Mouse (Mus musculus): ENCODE measurements around the gene Galnt2. TPM values are rescaled to one million over a fixed set of nuclear protein-coding genes. Genes with fewer than 3 reads are reported as not detected.

The Galnt2 gene
- polyA plus RNA-seq, 1 experiment from 2014 or later = 60.5 TPM

DNA sequence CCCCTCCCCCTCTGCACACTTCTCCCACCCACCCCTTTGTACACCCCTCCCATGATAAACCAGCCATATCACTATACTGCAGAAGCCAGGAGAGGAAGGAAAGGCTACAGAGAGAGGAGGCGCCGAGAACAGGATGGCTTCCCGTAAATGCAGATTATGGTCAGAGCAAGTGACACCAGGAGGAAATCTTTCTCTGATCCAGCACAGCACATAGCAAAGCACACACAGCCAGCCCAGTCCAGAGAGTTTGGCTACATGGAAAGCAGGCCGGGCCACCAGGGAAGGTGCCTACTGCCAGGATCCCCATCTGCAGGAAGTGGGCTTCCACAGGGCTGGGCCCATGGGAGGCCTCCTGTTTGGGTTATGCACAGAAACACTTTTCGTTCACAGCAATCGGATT is 63.2 kb downstream of the Galnt2 start:
- H3K27ac ChIP-seq (replicated peaks in 1 of 2; ENCODE audit: control insufficient read depth in 1 of 2, insufficient read depth in 1 of 2, low read depth in 2 of 2, low read length in 2 of 2) = peak overlapping the region; percentile 65 to 67
- H3K9ac ChIP-seq (ENCODE audit: low read length) = no peak overlapping the region

DNA sequence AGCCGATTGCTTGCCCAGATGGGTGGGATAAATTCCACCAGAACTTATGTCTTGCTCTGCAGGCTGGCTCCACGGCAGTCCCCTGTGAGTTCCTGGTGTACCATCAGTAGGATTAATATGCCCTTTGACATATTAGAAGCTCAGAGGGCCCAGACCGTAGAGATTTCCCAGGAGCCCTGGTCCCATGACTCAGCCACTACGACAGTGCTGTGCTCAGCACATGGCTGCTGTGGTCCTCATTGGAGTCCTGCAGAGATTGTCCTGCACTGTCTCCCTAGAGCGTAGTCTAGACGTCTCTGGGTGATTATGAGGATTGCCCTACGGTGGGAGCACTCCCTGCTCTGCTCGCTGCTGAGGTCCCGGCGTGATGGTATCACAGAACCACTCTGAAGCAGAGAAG is 63.7 kb downstream of the Galnt2 start:
- 55% methylated on average over 10 of the region's 10 CpGs for WGBS
- peak overlapping the region; percentile 57 to 67 for H3K27ac ChIP-seq (replicated peaks in 1 of 2; ENCODE audit: control insufficient read depth in 1 of 2, insufficient read depth in 1 of 2, low read depth in 2 of 2, low read length in 2 of 2)

More for the DNA sequence above, 63.2 kb downstream of the Galnt2 start:
- no peak overlapping the region; the same call in 1 of the 2 replicates for H3K4me2 ChIP-seq (ENCODE audit: low read length)
- H3K4me1 ChIP-seq (ENCODE audit: control insufficient read depth in 2 of 2, insufficient read depth in 2 of 2, low read length in 2 of 2) = peaks cover 27 to 33% of the 10 kb centered on the region in 2 experiments
- H3K9me3 ChIP-seq (ENCODE audit: control insufficient read depth, low read length) = no peaks in the 10 kb centered on the region
- H3K27me3 ChIP-seq (ENCODE audit: control insufficient read depth, insufficient read depth, low read length) = no peaks in the 10 kb centered on the region
- 64% methylated on average over 6 of the region's 6 CpGs for WGBS
- H3K4me3 ChIP-seq (ENCODE audit: control insufficient read depth in 1 of 2, insufficient read depth in 1 of 2, low read depth in 1 of 2, low read length in 2 of 2) = no peak overlapping the region
- peak; percentile 59; the same call in 1 of the 2 replicates for ATAC-seq (ENCODE audit: insufficient number of reproducible peaks, insufficient read depth, low FRiP score, low read depth)
- 0 out of 2 replicates have a peak, but pooled peaks cover 8% of the 10 kb centered on the region for H3K36me3 ChIP-seq (ENCODE audit: control insufficient read depth, insufficient read depth, low read length)

GRCm38 (mm10) chr8:124295357-124295756 is 64.2 kb downstream of the Galnt2 start:
- Histone ChIP-seq H3K36me3 (ENCODE audit: control insufficient read depth, insufficient read depth, low read length) (0 out of 2 replicates have a peak, but pooled peaks cover 8% of the 10 kb centered on the region), H3K4me2 (ENCODE audit: low read length) (no peak overlapping the region), H3K9ac (ENCODE audit: low read length) (no peak overlapping the region), H3K4me3 (ENCODE audit: control insufficient read depth in 1 of 2, insufficient read depth in 1 of 2, low read depth in 1 of 2, low read length in 2 of 2) (no peak overlapping the region), H3K9me3 (ENCODE audit: control insufficient read depth, low read length) (no peaks in the 10 kb centered on the region), H3K4me1 (ENCODE audit: control insufficient read depth in 2 of 2, insufficient read depth in 2 of 2, low read length in 2 of 2) (peaks cover 27 to 33% of the 10 kb centered on the region in 2 experiments), H3K27ac (replicated peaks in 1 of 2; ENCODE audit: control insufficient read depth in 1 of 2, insufficient read depth in 1 of 2, low read depth in 2 of 2, low read length in 2 of 2) (peak overlapping the region; percentile 57 to 67; a peak in 3 of 4 replicates), H3K27me3 (ENCODE audit: control insufficient read depth, insufficient read depth, low read length) (no peaks in the 10 kb centered on the region)
- ATAC-seq (ENCODE audit: insufficient number of reproducible peaks, insufficient read depth, low FRiP score, low read depth) = no peak
- 76% methylated on average over 6 of the region's 6 CpGs for WGBS

More for the DNA sequence above, 63.7 kb downstream of the Galnt2 start:
- no peaks in the 10 kb centered on the region for H3K9me3 ChIP-seq (ENCODE audit: control insufficient read depth, low read length)
- peaks cover 27 to 33% of the 10 kb centered on the region in 2 experiments for H3K4me1 ChIP-seq (ENCODE audit: control insufficient read depth in 2 of 2, insufficient read depth in 2 of 2, low read length in 2 of 2)
- H3K4me3 ChIP-seq (ENCODE audit: control insufficient read depth in 1 of 2, insufficient read depth in 1 of 2, low read depth in 1 of 2, low read length in 2 of 2) = no peak overlapping the region
- ATAC-seq (ENCODE audit: insufficient number of reproducible peaks, insufficient read depth, low FRiP score, low read depth) = no peak
- no peaks in the 10 kb centered on the region for H3K27me3 ChIP-seq (ENCODE audit: control insufficient read depth, insufficient read depth, low read length)
- H3K36me3 ChIP-seq (ENCODE audit: control insufficient read depth, insufficient read depth, low read length) = 0 out of 2 replicates have a peak, but pooled peaks cover 8% of the 10 kb centered on the region
- H3K9ac ChIP-seq (ENCODE audit: low read length) = no peak overlapping the region
- H3K4me2 ChIP-seq (ENCODE audit: low read length) = no peak overlapping the region

DNA sequence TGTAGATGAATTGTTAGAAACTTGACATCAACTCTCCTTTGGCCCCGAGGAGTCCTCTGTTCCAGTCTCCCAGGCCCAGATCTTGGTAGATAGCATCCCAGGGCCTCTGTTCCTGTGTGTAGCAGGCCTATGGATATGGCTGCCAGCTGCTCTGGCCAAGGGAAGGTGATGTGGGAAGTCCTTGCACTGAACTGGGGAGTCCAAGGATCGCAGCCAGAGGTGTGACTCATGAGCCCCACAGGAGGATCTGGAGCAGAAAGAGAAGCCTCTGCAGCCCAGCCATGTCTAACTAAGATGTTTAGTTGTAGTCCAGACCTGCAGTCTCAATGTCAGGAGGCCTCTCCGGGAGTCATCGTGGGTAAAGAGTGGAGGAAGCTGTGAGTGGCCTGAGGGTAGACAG is 70.3 kb downstream of the Galnt2 start:
- no peak for ATAC-seq (ENCODE audit: insufficient number of reproducible peaks, insufficient read depth, low FRiP score, low read depth)
- no peaks in the 10 kb centered on the region for H3K27me3 ChIP-seq (ENCODE audit: control insufficient read depth, insufficient read depth, low read length)
- 0 out of 2 replicates have a peak, but pooled peaks cover 12% of the 10 kb centered on the region for H3K36me3 ChIP-seq (ENCODE audit: control insufficient read depth, insufficient read depth, low read length)
- no peak overlapping the region for H3K27ac ChIP-seq (replicated peaks in 1 of 2; ENCODE audit: control insufficient read depth in 1 of 2, insufficient read depth in 1 of 2, low read depth in 2 of 2, low read length in 2 of 2)
- 81% methylated on average over 4 of the region's 4 CpGs for WGBS
- H3K4me3 ChIP-seq (ENCODE audit: control insufficient read depth in 1 of 2, insufficient read depth in 1 of 2, low read depth in 1 of 2, low read length in 2 of 2) = no peak overlapping the region
- H3K4me2 ChIP-seq (ENCODE audit: low read length) = no peak overlapping the region
- no peaks in the 10 kb centered on the region for H3K9me3 ChIP-seq (ENCODE audit: control insufficient read depth, low read length)
- H3K9ac ChIP-seq (ENCODE audit: low read length) = no peak overlapping the region
- peaks cover 3 to 9% of the 10 kb centered on the region in 2 experiments; a peak in 3 of 4 replicates for H3K4me1 ChIP-seq (ENCODE audit: control insufficient read depth in 2 of 2, insufficient read depth in 2 of 2, low read length in 2 of 2)

DNA sequence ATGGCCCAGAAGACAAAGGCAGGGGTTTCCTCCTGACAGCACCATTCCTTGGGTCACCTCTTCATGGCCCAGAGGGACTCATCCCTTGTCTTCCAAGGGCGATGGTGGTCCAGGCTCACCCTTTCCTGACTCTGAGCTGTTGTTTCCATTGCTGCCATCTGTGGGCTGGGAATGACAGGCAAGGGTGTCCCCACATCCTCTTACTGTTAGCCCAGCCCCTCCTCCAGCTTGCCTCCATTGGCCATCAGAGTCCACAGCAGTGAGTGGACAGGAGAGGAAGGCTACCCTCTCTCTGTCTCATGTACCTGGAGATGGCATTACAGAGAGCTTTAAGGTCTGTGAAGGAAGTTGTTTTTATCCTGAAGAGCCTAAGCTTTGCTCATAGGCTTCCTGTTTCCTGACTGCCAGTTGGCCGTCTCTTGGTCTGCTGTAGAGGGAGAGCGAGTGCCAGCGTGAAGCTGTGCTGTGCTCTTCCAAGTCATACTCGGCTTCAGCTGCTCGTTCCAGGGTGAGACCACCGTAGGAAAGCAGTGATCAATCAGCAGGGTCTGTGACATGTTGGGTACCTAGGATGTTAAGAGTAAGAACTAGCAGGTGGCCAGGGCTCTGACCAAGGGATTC is 70.9 kb downstream of the Galnt2 start:
- 0 out of 2 replicates have a peak, but pooled peaks cover 17% of the 10 kb centered on the region for H3K36me3 ChIP-seq (ENCODE audit: control insufficient read depth, insufficient read depth, low read length)
- H3K4me1 ChIP-seq (ENCODE audit: control insufficient read depth in 2 of 2, insufficient read depth in 2 of 2, low read length in 2 of 2) = peaks cover 3 to 15% of the 10 kb centered on the region in 2 experiments; a peak in 3 of 4 replicates
- ATAC-seq (ENCODE audit: insufficient number of reproducible peaks, insufficient read depth, low FRiP score, low read depth) = no peak
- H3K27me3 ChIP-seq (ENCODE audit: control insufficient read depth, insufficient read depth, low read length) = no peaks in the 10 kb centered on the region
- no peaks in the 10 kb centered on the region for H3K9me3 ChIP-seq (ENCODE audit: control insufficient read depth, low read length)
- H3K27ac ChIP-seq (replicated peaks in 1 of 2; ENCODE audit: control insufficient read depth in 1 of 2, insufficient read depth in 1 of 2, low read depth in 2 of 2, low read length in 2 of 2) = no peak overlapping the region
- no peak overlapping the region for H3K9ac ChIP-seq (ENCODE audit: low read length)
- 75% methylated on average over 7 of the region's 7 CpGs for WGBS
- no peak overlapping the region for H3K4me3 ChIP-seq (ENCODE audit: control insufficient read depth in 1 of 2, insufficient read depth in 1 of 2, low read depth in 1 of 2, low read length in 2 of 2)
- no peak overlapping the region for H3K4me2 ChIP-seq (ENCODE audit: low read length)

GRCm38 (mm10) chr8:124303211-124303902 is 72.2 kb downstream of the Galnt2 start:
- H3K9me3 ChIP-seq (ENCODE audit: control insufficient read depth, low read length) = no peaks in the 10 kb centered on the region
- peaks cover 3 to 26% of the 10 kb centered on the region in 2 experiments; a peak in 3 of 4 replicates for H3K4me1 ChIP-seq (ENCODE audit: control insufficient read depth in 2 of 2, insufficient read depth in 2 of 2, low read length in 2 of 2)
- H3K27ac ChIP-seq (replicated peaks in 1 of 2; ENCODE audit: control insufficient read depth in 1 of 2, insufficient read depth in 1 of 2, low read depth in 2 of 2, low read length in 2 of 2) = no peak overlapping the region
- ATAC-seq (ENCODE audit: insufficient number of reproducible peaks, insufficient read depth, low FRiP score, low read depth) = no peak
- H3K9ac ChIP-seq (ENCODE audit: low read length) = no peak overlapping the region
- 0 out of 2 replicates have a peak, but pooled peaks cover 17% of the 10 kb centered on the region for H3K36me3 ChIP-seq (ENCODE audit: control insufficient read depth, insufficient read depth, low read length)
- H3K4me2 ChIP-seq (ENCODE audit: low read length) = no peak overlapping the region
- H3K4me3 ChIP-seq (ENCODE audit: control insufficient read depth in 1 of 2, insufficient read depth in 1 of 2, low read depth in 1 of 2, low read length in 2 of 2) = no peak overlapping the region
- 83% methylated on average over 15 of the region's 15 CpGs for WGBS
- H3K27me3 ChIP-seq (ENCODE audit: control insufficient read depth, insufficient read depth, low read length) = no peaks in the 10 kb centered on the region

- no peaks in the 10 kb centered on the region for H3K9me3 ChIP-seq (ENCODE audit: control insufficient read depth, low read length)
- no peak for ATAC-seq (ENCODE audit: insufficient number of reproducible peaks, insufficient read depth, low FRiP score, low read depth)
- 0 out of 2 replicates have a peak, but pooled peaks cover 17% of the 10 kb centered on the region for H3K36me3 ChIP-seq (ENCODE audit: control insufficient read depth, insufficient read depth, low read length)
- H3K27ac ChIP-seq (replicated peaks in 1 of 2; ENCODE audit: control insufficient read depth in 1 of 2, insufficient read depth in 1 of 2, low read depth in 2 of 2, low read length in 2 of 2) = no peak overlapping the region
- H3K4me1 ChIP-seq (ENCODE audit: control insufficient read depth in 2 of 2, insufficient read depth in 2 of 2, low read length in 2 of 2) = peaks cover 3 to 26% of the 10 kb centered on the region in 2 experiments; a peak in 3 of 4 replicates
- no peak overlapping the region for H3K4me3 ChIP-seq (ENCODE audit: control insufficient read depth in 1 of 2, insufficient read depth in 1 of 2, low read depth in 1 of 2, low read length in 2 of 2)
- WGBS = 73% methylated on average over 4 of the region's 4 CpGs
- no peak overlapping the region for H3K9ac ChIP-seq (ENCODE audit: low read length)
- no peak overlapping the region for H3K4me2 ChIP-seq (ENCODE audit: low read length)
- no peaks in the 10 kb centered on the region for H3K27me3 ChIP-seq (ENCODE audit: control insufficient read depth, insufficient read depth, low read length)
Observed at GRCm38 (mm10) chr8:124304141-124304540, 73.0 kb downstream of the Galnt2 start.

Measured in heart, embryonic 14.5 days (tissue).